Mouse (Mus musculus) CH12.LX (cell line): Measurements from ENCODE around the gene D630039A03Rik. TPM values are rescaled to one million over a fixed set of nuclear protein-coding genes. Genes with fewer than 3 reads are reported as not detected.

Source experiments
- DNase-seq: peaks from one replicate; pipeline ENCODE4 v3.0.0-alpha.2; 2013; ENCODE audit errors: extremely low read depth
- H3K27ac ChIP-seq: 2 replicates; pipeline ENCODE4 v1.5.1; 2012; ENCODE audit warnings: low read depth, mild to moderate bottlenecking, control low read depth, moderate library complexity; ENCODE audit not compliant: insufficient read depth
- H3K27me3 ChIP-seq: replicated peaks from 2 replicates; pipeline ENCODE3; 2012; ENCODE audit warnings: inconsistent platforms
- H3K36me3 ChIP-seq, 2 experiments: replicated peaks in 1 of 2; 2 replicates each; pipeline versions ENCODE3 to v1.6.1; 2012; ENCODE audit warnings: inconsistent platforms in 1 of 2, low read length in 1 of 2, mild to moderate bottlenecking in 1 of 2, mixed read lengths in 1 of 2, moderate library complexity in 1 of 2; ENCODE audit not compliant: control insufficient read depth in 1 of 2, insufficient read depth in 1 of 2
- H3K4me1 ChIP-seq, 2 experiments: 2 replicates each; pipeline ENCODE4 v1.6.1; 2012; ENCODE audit warnings: inconsistent platforms in 1 of 2, moderate library complexity in 1 of 2; ENCODE audit not compliant: insufficient read depth in 2 of 2, control insufficient read depth in 1 of 2
- H3K4me2 ChIP-seq: 2 replicates; pipeline ENCODE4 v1.6.1; 2012; ENCODE audit warnings: low read depth, mild to moderate bottlenecking, control low read depth; ENCODE audit not compliant: poor library complexity, insufficient read depth, severe bottlenecking
- H3K4me3 ChIP-seq, 3 experiments: fragments of 150-350 bp in 1 of 3; sonication (generic) in 1 of 3; replicated peaks in 1 of 3; 2 replicates each; pipeline versions ENCODE3 to v1.5.1; 2011 to 2012; ENCODE audit warnings: low read depth in 2 of 3, low read length in 2 of 3, mild to moderate bottlenecking in 2 of 3, moderate library complexity in 2 of 3, control low read depth in 1 of 3, improper control_type of control experiment in 1 of 3, inconsistent platforms in 1 of 3, mixed read lengths in 1 of 3; ENCODE audit not compliant: poor library complexity in 1 of 3
- H3K79me2 ChIP-seq: replicated peaks from 2 replicates; pipeline ENCODE4 v1.6.1; 2012; ENCODE audit warnings: mild to moderate bottlenecking, moderate library complexity; ENCODE audit not compliant: control insufficient read depth, poor library complexity, insufficient read depth, severe bottlenecking; ENCODE audit errors: extremely low read depth
- H3K9ac ChIP-seq: 2 replicates; pipeline ENCODE4 v1.6.1; 2012; ENCODE audit warnings: low read depth, mild to moderate bottlenecking, control low read depth, moderate library complexity; ENCODE audit not compliant: insufficient read depth
- H3K9me3 ChIP-seq: replicated peaks from 2 replicates; pipeline ENCODE3; 2012; ENCODE audit warnings: low read length, inconsistent platforms, mixed read lengths
- BHLHE40 ChIP-seq: IDR thresholded peaks from 2 replicates; pipeline ENCODE4 v1.6.1; 2011; ENCODE audit warnings: mild to moderate bottlenecking, low read depth, low read length, improper control_type of control experiment
- ELF1 ChIP-seq: IDR thresholded peaks from 2 replicates; pipeline ENCODE4 v1.6.1; 2014; ENCODE audit warnings: low read depth, mild to moderate bottlenecking, inconsistent platforms, low read length, improper control_type of control experiment
- HCFC1 ChIP-seq: IDR thresholded peaks from 2 replicates; pipeline ENCODE4 v1.6.1; 2012; ENCODE audit warnings: low read depth, mild to moderate bottlenecking, inconsistent platforms, low read length, improper control_type of control experiment
- IRF4 ChIP-seq: IDR thresholded peaks from 2 replicates; pipeline ENCODE4 v1.6.1; 2014; ENCODE audit warnings: low read depth, mild to moderate bottlenecking, inconsistent platforms, low read length, improper control_type of control experiment
- JUN ChIP-seq: IDR thresholded peaks from 2 replicates; pipeline ENCODE4 v1.6.1; 2011; ENCODE audit warnings: low read depth, mild to moderate bottlenecking, low read length, improper control_type of control experiment, moderate library complexity; ENCODE audit not compliant: insufficient read depth
- JUND ChIP-seq: conservative IDR thresholded peaks from 2 replicates; pipeline ENCODE4 v1.6.1; 2011; ENCODE audit warnings: low read depth, low read length, improper control_type of control experiment
- MAFK ChIP-seq: IDR thresholded peaks from 2 replicates; pipeline ENCODE4 v1.6.1; 2011; ENCODE audit warnings: low read length, improper control_type of control experiment; ENCODE audit not compliant: insufficient replicate concordance
- MAX ChIP-seq: IDR thresholded peaks from 2 replicates; pipeline ENCODE4 v1.6.1; 2011; ENCODE audit warnings: low read length, improper control_type of control experiment
- MAZ ChIP-seq: IDR thresholded peaks from 2 replicates; pipeline ENCODE4 v1.6.1; 2012; ENCODE audit warnings: low read depth, mild to moderate bottlenecking, inconsistent platforms, low read length, improper control_type of control experiment, moderate library complexity
- MXI1 ChIP-seq: IDR thresholded peaks from 2 replicates; pipeline ENCODE4 v1.6.1; 2011; ENCODE audit warnings: mild to moderate bottlenecking, low read depth, low read length, improper control_type of control experiment
- MYC ChIP-seq: IDR thresholded peaks from 2 replicates; pipeline ENCODE4 v1.6.1; 2011; ENCODE audit warnings: low read depth, mild to moderate bottlenecking, improper control_type of control experiment, low read length
- NRF1 ChIP-seq: IDR thresholded peaks from 2 replicates; pipeline ENCODE4 v1.6.1; 2014; ENCODE audit warnings: low read depth, mild to moderate bottlenecking, inconsistent platforms, low read length, improper control_type of control experiment, moderate library complexity
- PAX5 ChIP-seq: IDR thresholded peaks from 2 replicates; pipeline ENCODE4 v1.6.1; 2012; ENCODE audit warnings: low read length, inconsistent platforms, mixed read lengths
- POLR2A ChIP-seq: IDR thresholded peaks from 2 replicates; pipeline ENCODE4 v1.6.1; 2011; ENCODE audit warnings: low read depth, mild to moderate bottlenecking, improper control_type of control experiment, low read length
- POLR2AphosphoS2 ChIP-seq: IDR thresholded peaks from 2 replicates; pipeline ENCODE4 v1.6.1; 2011; ENCODE audit warnings: low read depth, low read length, improper control_type of control experiment
- RAD21 ChIP-seq: IDR thresholded peaks from 2 replicates; pipeline ENCODE4 v1.6.1; 2011; ENCODE audit warnings: low read depth, mild to moderate bottlenecking, low read length, improper control_type of control experiment, moderate library complexity
- SMC3 ChIP-seq: IDR thresholded peaks from 2 replicates; pipeline ENCODE4 v1.6.1; 2011; ENCODE audit warnings: low read depth, low read length, improper control_type of control experiment
- TBP ChIP-seq: conservative IDR thresholded peaks from 2 replicates; pipeline ENCODE4 v1.6.1; 2011; ENCODE audit warnings: low read depth, low read length, improper control_type of control experiment
- USF1 ChIP-seq: IDR thresholded peaks from 2 replicates; pipeline ENCODE4 v1.6.1; 2014; ENCODE audit warnings: low read depth, mild to moderate bottlenecking, inconsistent platforms, low read length, improper control_type of control experiment
- ZC3H11A ChIP-seq: IDR thresholded peaks from 2 replicates; pipeline ENCODE4 v1.6.1; 2012; ENCODE audit warnings: low read depth, mild to moderate bottlenecking, inconsistent platforms, low read length, improper control_type of control experiment
- ZKSCAN1 ChIP-seq: IDR thresholded peaks from 2 replicates; pipeline ENCODE4 v1.6.1; 2012; ENCODE audit warnings: low read depth, inconsistent platforms, low read length, improper control_type of control experiment, borderline replicate concordance
- ZMIZ1 ChIP-seq: IDR thresholded peaks from 2 replicates; pipeline ENCODE4 v1.6.1; 2012; ENCODE audit warnings: low read depth, mild to moderate bottlenecking, inconsistent platforms, low read length, improper control_type of control experiment
- ZNF384 ChIP-seq: IDR thresholded peaks from 2 replicates; pipeline ENCODE4 v1.6.1; 2012; ENCODE audit warnings: low read depth, low read length, improper control_type of control experiment, inconsistent platforms
- dilution Hi-C: fragments of 300-500 bp; cut with MboI; formaldehyde crosslinking; loops from 2 replicates; pipeline ENCODE4 v1.14.3; 2020; ENCODE audit warnings: low sequenced_read_pairs; ENCODE audit not compliant: extremely low pct_unique_long_range_greater_than_20kb, extremely low pct_ligation_motif_present
- in situ Hi-C: fragments of 300-500 bp; cut with MboI; formaldehyde crosslinking; loops from 3 replicates; pipeline ENCODE4 v1.14.3; 2019; ENCODE audit warnings: low sequenced_read_pairs, low pct_ligation_motif_present, low pct_unique_long_range_greater_than_20kb, mixed read lengths
- polyA plus RNA-seq: library from polyadenylated mRNA; unstranded; fragments of >175 nt; gene quantifications from 2 replicates; pipeline ENCODE4 v1.2.1, GENCODE M21; 2012; ENCODE audit warnings: low read depth; ENCODE audit not compliant: insufficient read length
- total RNA-seq, 2 experiments: library from RNA; depleted of rRNA; stranded (reverse); fragments of 300-350 nt in 1 of 2; fragments of >200 nt in 1 of 2; gene quantifications; 2 replicates each; pipeline ENCODE4 v1.2.3; 2012 to 2014

Gene D630039A03Rik
- total and polyA plus RNA-seq, 3 experiments: not detected

DNA sequence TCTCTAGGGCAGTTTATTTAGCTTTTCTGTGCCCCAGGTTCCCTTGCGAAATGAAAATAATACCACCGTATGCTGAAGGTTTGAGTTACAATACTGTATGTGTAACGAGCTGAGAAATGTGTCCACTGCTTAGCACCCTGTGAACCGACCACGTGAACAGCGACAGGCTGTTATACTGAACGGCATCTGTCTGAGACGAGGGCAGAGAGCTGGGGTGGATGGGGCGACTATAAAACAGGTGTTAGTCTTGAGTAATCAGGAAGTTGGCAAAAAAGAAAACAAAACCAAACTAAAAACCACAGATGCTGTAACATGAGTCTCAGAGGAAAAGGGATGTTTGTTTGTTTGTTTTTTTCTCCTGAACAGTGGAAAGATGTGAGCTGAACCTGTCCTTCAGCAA is 42.0 kb upstream of the D630039A03Rik start (continued):
- TF ChIP-seq ZKSCAN1: no peak
- peak; percentile 44; the same call in 1 of the 2 replicates for TF ChIP-seq ELF1
- TF ChIP-seq BHLHE40: no peak
- TF ChIP-seq MAFK: no peak
- TF ChIP-seq ZMIZ1: no peak
- TF ChIP-seq MYC: peak; percentile 73
- peak; percentile 72; the same call in 1 of the 2 replicates for TF ChIP-seq MXI1

DNA sequence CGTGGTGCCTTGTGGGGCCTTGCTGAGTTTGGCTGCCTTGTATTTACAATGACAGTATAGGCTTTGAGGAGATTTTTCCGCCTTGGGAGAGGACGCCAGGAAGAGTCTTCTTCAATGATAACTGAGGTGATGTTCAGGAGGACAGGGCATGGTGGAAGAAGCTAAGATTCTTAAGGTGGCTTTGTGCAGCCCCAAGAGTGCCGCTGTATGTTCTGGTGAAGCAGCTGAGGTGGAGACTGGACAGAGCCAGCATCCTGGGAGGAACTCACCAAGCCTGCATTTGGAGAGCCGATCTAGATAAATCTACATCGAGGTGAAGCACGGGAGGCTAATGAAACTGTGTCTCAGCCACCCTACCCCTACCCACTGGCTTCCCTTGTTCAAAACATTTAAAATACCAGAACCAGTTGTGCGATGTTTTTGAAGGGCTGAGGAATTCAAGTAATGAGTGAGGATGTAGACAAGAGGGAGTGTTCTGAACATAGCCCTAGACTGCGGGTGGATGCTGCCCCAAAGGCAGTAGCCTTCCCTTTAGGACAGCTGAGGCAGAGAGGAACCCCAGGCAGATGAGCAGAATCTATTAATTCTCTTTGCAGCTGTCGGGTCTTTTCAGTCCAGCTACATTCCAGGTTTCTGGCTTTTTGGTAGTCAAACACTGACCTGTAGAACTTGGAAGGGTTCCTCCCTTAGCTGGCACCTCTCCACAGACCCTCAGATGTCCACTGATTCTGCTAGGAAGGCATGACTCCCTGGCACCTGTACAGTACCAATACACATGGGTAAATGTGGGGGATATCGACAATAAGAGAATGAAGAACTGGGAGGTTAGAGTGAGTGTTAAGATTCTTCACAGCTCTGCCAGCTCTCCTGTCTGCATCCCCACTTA is 41.3 kb upstream of the D630039A03Rik start:
- DNase-seq: no peak
- TF ChIP-seq USF1: no peak
- no peak for TF ChIP-seq PAX5
- no peak for TF ChIP-seq TBP
- no peak for TF ChIP-seq SMC3
- TF ChIP-seq ZC3H11A: no peak
- TF ChIP-seq MAZ: no peak
- TF ChIP-seq MAX: no peak
- no peak for TF ChIP-seq HCFC1
- no peak for TF ChIP-seq JUN
- no peak for TF ChIP-seq NRF1
- TF ChIP-seq POLR2A: no peak
- no peak for TF ChIP-seq ZMIZ1
- TF ChIP-seq RAD21: no peak
- TF ChIP-seq IRF4: no peak
- no peak for TF ChIP-seq BHLHE40
- TF ChIP-seq ZNF384: no peak
- no peak for TF ChIP-seq POLR2AphosphoS2
- no peak for TF ChIP-seq JUND
- dilution Hi-C loops: no loop called here
- Histone ChIP-seq H3K4me2 (peak overlapping the region; percentile 52), H3K36me3 (peaks cover 0 to 8% of the 10 kb centered on the region in 2 experiments), H3K4me1 (peaks cover 0 to 31% of the 10 kb centered on the region in 2 experiments; a peak in 2 of 4 replicates), H3K27ac (peak overlapping the region; percentile 99), H3K4me3 (peak overlapping the region; percentile 50 to 91 (median 60)), H3K27me3 (no peaks in the 10 kb centered on the region), H3K9ac (peak overlapping the region; percentile 89), H3K79me2 (peaks cover 33% of the 10 kb centered on the region), H3K9me3 (no peaks in the 10 kb centered on the region)
- in situ Hi-C loops: loop anchor here (10.0 kb wide), 1 partner anchor 117 kb away; no protein-coding TSS in a partner anchor
